Mouse (Mus musculus): ENCODE measurements around the gene Acp5. TPM values are rescaled to one million over a fixed set of nuclear protein-coding genes. Genes with fewer than 3 reads are reported as not detected.

Acp5 gene
- 100 to 1,000 TPM; 153 to 160 TPM for total RNA-seq (2023)

GRCm38 (mm10) chr9:22135644-22136390 lies at the start of gene Acp5:
TSS of gene Acp5 (minus strand) at chr9:22135711.

GRCm38 (mm10) chr9:22156497-22157245 lies 21.2 kb upstream of the Acp5 start, which contains the start of gene Pigyl:
TSS of gene Pigyl (plus strand) at chr9:22156846.

GRCm38 (mm10) chr9:22116740-22117426 lies 18.6 kb downstream of the Acp5 start, which contains the start of gene Elof1:
TSS of gene Elof1 (minus strand) at chr9:22117172.

GRCm38 (mm10) chr9:22098993-22099696 lies 36.4 kb downstream of the Acp5 start, which contains the start of gene Cnn1:
TSS of gene Cnn1 (plus strand) at chr9:22099216.

GRCm38 (mm10) chr9:22085022-22085834 lies 50.3 kb downstream of the Acp5 start, which contains the start of gene Ecsit:
TSS of gene Ecsit (minus strand) at chr9:22085438.

Other genes with a start within 250 kb of the Acp5 start
- 10 to 100 TPM; 24.6 to 30.4 TPM for gene Rab3d, start 217.5 kb downstream of the Acp5 start, total RNA-seq (2023)
- gene Ccdc159, start 208.2 kb downstream of the Acp5 start, total RNA-seq (2023), result 1 to 10 TPM in 1 of 2 experiments, not detected in 1; 1.2 TPM
- gene Tmem205, start 208.2 kb downstream of the Acp5 start, total RNA-seq (2023), result 10 to 100 TPM; 12.4 to 14.3 TPM
- gene Plppr2, start 198.7 kb downstream of the Acp5 start, total RNA-seq (2023), result 1 to 10 TPM; 1.1 to 1.2 TPM
- gene Swsap1, start 180.0 kb downstream of the Acp5 start, total RNA-seq (2023), result 1 to 10 TPM; 6.1 to 6.2 TPM
- gene Epor, start 172.2 kb downstream of the Acp5 start, total RNA-seq (2023), result 1 to 10 TPM; 5.6 to 6.4 TPM
- 1 to 10 TPM; 1.7 to 1.9 TPM for gene Rgl3, start 146.3 kb downstream of the Acp5 start, total RNA-seq (2023)
- gene Ccdc151, start 133.1 kb downstream of the Acp5 start, total RNA-seq (2023), result under 1 TPM in 1 of 2 experiments, not detected in 1; 0.24 TPM
- gene Prkcsh, start 132.9 kb downstream of the Acp5 start, total RNA-seq (2023), result 10 to 100 TPM; 86.0 to 88.5 TPM
- under 1 TPM in 1 of 2 experiments, not detected in 1; 0.21 TPM for gene Elavl3, start 83.7 kb downstream of the Acp5 start, total RNA-seq (2023)
- gene Gm49318, start 64.5 kb downstream of the Acp5 start, total RNA-seq (2023), result not detected
- gene Zfp653, start 64.3 kb downstream of the Acp5 start, total RNA-seq (2023), result 10 to 100 TPM; 19.4 to 21.3 TPM
- gene Ecsit, start 50.3 kb downstream of the Acp5 start, total RNA-seq (2023), result 10 to 100 TPM; 14.3 to 16.8 TPM
- not detected for gene Cnn1, start 36.5 kb downstream of the Acp5 start, total RNA-seq (2023)
- 10 to 100 TPM; 35.2 to 40.3 TPM for gene Elof1, start 18.5 kb downstream of the Acp5 start, total RNA-seq (2023)
- 10 to 100 TPM; 14.0 to 19.2 TPM for gene Pigyl, start 21.1 kb upstream of the Acp5 start, total RNA-seq (2023)
- not detected for gene Zfp872, start 52.4 kb upstream of the Acp5 start, total RNA-seq (2023)
- gene Zfp809, start 90.0 kb upstream of the Acp5 start, total RNA-seq (2023), result 10 to 100 TPM; 27.4 to 32.4 TPM
- gene Zfp599, start 124.2 kb upstream of the Acp5 start, total RNA-seq (2023), result under 1 TPM in 1 of 2 experiments, not detected in 1; 0.13 TPM
- 1 to 10 TPM; 7.0 to 9.4 TPM for gene Zfp810, start 171.9 kb upstream of the Acp5 start, total RNA-seq (2023)